ENCODE assay signal across 23 mouse cellular contexts in the genomic region with DNA sequence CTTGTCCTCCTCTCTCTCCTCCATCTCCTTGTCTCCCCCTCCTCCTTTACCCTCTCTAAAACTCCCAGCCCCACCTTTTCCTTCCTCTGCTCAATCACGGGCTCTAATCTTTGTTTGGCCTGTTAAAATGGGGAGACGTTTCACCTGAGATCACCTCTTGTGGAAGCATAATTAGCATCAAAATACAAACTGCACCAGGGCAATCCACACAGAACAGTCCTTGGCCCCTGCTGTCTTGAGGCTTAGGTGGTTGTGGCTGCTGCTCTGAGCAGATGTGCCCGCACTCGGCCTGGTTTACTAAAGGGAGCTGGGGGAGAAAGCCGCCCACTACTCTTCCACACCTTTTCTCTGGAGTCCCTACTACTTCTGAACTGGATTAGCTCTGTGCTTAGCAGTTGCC. TPM values are rescaled to one million over a fixed set of nuclear protein-coding genes. Genes with fewer than 3 reads are reported as not detected.
DNase-seq lines count a peak whose midpoint lies in the region; TF ChIP-seq lines count a peak whose summit lies in the region.
"Had no signal": no experiment of that assay in that cellular context is flagged by ENCODE, and none has a peak within 500 bp of the region (broad histone marks: within the 10 kb centered on the region; RNA-seq: fewer than 3 reads in every experiment).

No protein-coding gene starts in this region.

- H3K4me3 ChIP-seq in E14TG2a.4 (replicated peaks; ENCODE audit: low read length) (peak overlapping the region; percentile 52), ES-Bruce4 (ENCODE audit: low read depth, low read length) (peak overlapping the region; percentile 40)
- H3K4me3 ChIP-seq: embryonic facial prominence, embryonic 12.5 days; embryonic facial prominence, embryonic 15.5 days; forebrain, embryonic 15.5 days; gastrocnemius, adult 2 months; hindbrain, embryonic 12.5 days; hindbrain, embryonic 15.5 days had no signal

- H3K9me3 ChIP-seq in E14TG2a.4 (ENCODE audit: low read length) = no peaks in the 10 kb centered on the region
- H3K9me3 ChIP-seq in ES-Bruce4 (replicated peaks; ENCODE audit: control insufficient read depth, insufficient read depth, low read length, poor library complexity, severe bottlenecking) = no peaks in the 10 kb centered on the region
- H3K9me3 ChIP-seq: embryonic facial prominence, embryonic 12.5 days; embryonic facial prominence, embryonic 15.5 days; forebrain, embryonic 15.5 days; G1E; hindbrain, embryonic 12.5 days; hindbrain, embryonic 15.5 days had no signal

- H3K27me3 ChIP-seq in E14TG2a.4 (ENCODE audit: insufficient read depth, low read length) = no peaks in the 10 kb centered on the region
- no peaks in the 10 kb centered on the region for H3K27me3 ChIP-seq in ES-Bruce4 (ENCODE audit: control insufficient read depth, insufficient read depth, low read length, poor library complexity, severe bottlenecking)
- H3K27me3 ChIP-seq: embryonic facial prominence, embryonic 12.5 days; embryonic facial prominence, embryonic 15.5 days; forebrain, embryonic 15.5 days; hindbrain, embryonic 12.5 days; hindbrain, embryonic 15.5 days; Patski had no signal

- H3K36me3 ChIP-seq in E14TG2a.4 (ENCODE audit: insufficient read depth, low read length) = peaks cover 82% of the 10 kb centered on the region
- peaks cover 3% of the 10 kb centered on the region; the same call in 1 of the 2 replicates for H3K36me3 ChIP-seq in ES-Bruce4 (ENCODE audit: control insufficient read depth, insufficient read depth, low read length, poor library complexity, severe bottlenecking)
- H3K36me3 ChIP-seq: forebrain, embryonic 15.5 days had no signal

- no peak overlapping the region for H3K9ac ChIP-seq in ES-Bruce4 (ENCODE audit: low read depth, poor library complexity, severe bottlenecking)
- H3K9ac ChIP-seq: embryonic facial prominence, embryonic 12.5 days; embryonic facial prominence, embryonic 15.5 days; forebrain, embryonic 15.5 days; hindbrain, embryonic 12.5 days; hindbrain, embryonic 15.5 days had no signal

- TF ChIP-seq CTCF in E14TG2a.4 (conservative IDR thresholded peaks at IDR 0.05; ENCODE audit: low read length) (no peak), ES-Bruce4 (IDR thresholded peaks at IDR 0.05; ENCODE audit: low read depth, low read length) (no peak)

- TF ChIP-seq POLR2A in ES-Bruce4 (IDR thresholded peaks at IDR 0.05; ENCODE audit: insufficient read depth, low read length) = no peak

- peak overlapping the region; percentile 78 for H3K27ac ChIP-seq in ES-Bruce4 (ENCODE audit: insufficient read depth, low read length)
- H3K27ac ChIP-seq: embryonic facial prominence, embryonic 12.5 days; embryonic facial prominence, embryonic 15.5 days; forebrain, embryonic 15.5 days; gastrocnemius, adult 2 months; hindbrain, embryonic 12.5 days; hindbrain, embryonic 15.5 days had no signal

- peak; percentile 79 for DNase-seq in R1 (ENCODE audit: low read depth, low spot score)
- DNase-seq in thymus, postnatal 14 days = no peak
- DNase-seq in kidney, adult 18-20 months = no peak
- no peak for DNase-seq in embryo, embryonic 9.5 days (ENCODE audit: extremely low spot score)
- DNase-seq: adrenal gland, postnatal 10 days; adrenal gland, postnatal 36 days; cerebellum, adult 18-20 months; cerebellum, adult 9-10 months; cerebellum, postnatal 14 days; gastrocnemius, adult 2 months; gastrocnemius, postnatal 14 days; heart, adult 11 months had no signal

- H3K4me1 ChIP-seq in E14TG2a.4 (replicated peaks; ENCODE audit: low read depth, low read length) (peaks cover 89% of the 10 kb centered on the region), ES-Bruce4 (ENCODE audit: control insufficient read depth, insufficient read depth, low read length) (peaks cover 23% of the 10 kb centered on the region)
- H3K4me1 ChIP-seq: embryonic facial prominence, embryonic 12.5 days; embryonic facial prominence, embryonic 15.5 days; forebrain, embryonic 15.5 days; hindbrain, embryonic 12.5 days; hindbrain, embryonic 15.5 days had no signal

- peak; percentile 88 for TF ChIP-seq EP300 in ES-Bruce4 (IDR thresholded peaks at IDR 0.05; ENCODE audit: insufficient read depth, low read depth, low read length)

RNA-seq across cellular contexts. Expression of a gene that starts 18.9 kb away (rescaled TPM):
- polyA plus RNA-seq in ES-Bruce4 (2011; ENCODE audit: insufficient read depth, insufficient read length, low read depth, missing spikeins) = not detected in 2 replicates
- polyA plus RNA-seq: forebrain, embryonic 11.5 days; G1E; hindbrain, embryonic 15.5 days; intestine, postnatal 0 days; Patski had no signal
